Mouse (Mus musculus): ENCODE measurements at regions not wholly inside any gene's neighbourhood (a gene's known extent, or its start where the extent isn't known, plus 50 kb on each side); places are given as distances from the start of the nearest gene placed in this dataset.

GRCm38 (mm10) chr13:26004768-26005560 is 734.7 kb upstream of the Nrsn1 start:
- TF ChIP-seq CTCF (IDR thresholded peaks at IDR 0.05; ENCODE audit: low read depth, low read length) (no peak), GATA1 (IDR thresholded peaks at IDR 0.05; ENCODE audit: borderline replicate concordance, low read length) (no peak), TAL1 (conservative IDR thresholded peaks at IDR 0.05; ENCODE audit: low read depth, low read length) (no peak)

Data from G1E (cell line).